Mouse (Mus musculus) lung, adult 2 months (tissue): ENCODE measurements around the gene Mcm10. TPM values are rescaled to one million over a fixed set of nuclear protein-coding genes. Genes with fewer than 3 reads are reported as not detected.

ENCODE experiments used
- DNase-seq: peaks from one replicate; pipeline ENCODE4 v3.0.0; 2022
- H3K4me1 ChIP-seq: fragments of 200-500 bp; 2 replicates; pipeline ENCODE4 v1.6.1; 2011; ENCODE audit warnings: low read length; ENCODE audit not compliant: control insufficient read depth, insufficient read depth
- H3K4me3 ChIP-seq: fragments of 200-500 bp; replicated peaks from 2 replicates; pipeline ENCODE3; 2011; ENCODE audit warnings: low read depth, mild to moderate bottlenecking, control low read depth, low read length; ENCODE audit errors: extremely low read depth
- CTCF ChIP-seq: fragments of 200-500 bp; IDR thresholded peaks from 2 replicates; pipeline ENCODE4 v1.5.1; 2011; ENCODE audit warnings: mild to moderate bottlenecking, low read length, control low read depth; ENCODE audit not compliant: insufficient read depth
- POLR2A ChIP-seq: fragments of 200-500 bp; IDR thresholded peaks from 2 replicates; pipeline ENCODE4 v1.6.1; 2011; ENCODE audit warnings: low read depth, mild to moderate bottlenecking, control low read depth, low read length, borderline replicate concordance; ENCODE audit errors: extremely low read depth
- WGBS: fragments of 180-500 bp; shearing (Covaris S2); methylation state at CpG from one replicate; pipeline ENCODE4 v1.1.7; 2018; 5-methylcytosine and 5-hydroxymethylcytosine counted together
- polyA plus RNA-seq: library from polyadenylated mRNA; depleted of rRNA; stranded (reverse); fragments of >200 nt; gene quantifications from 2 replicates; pipeline ENCODE4 v1.2.3, GENCODE M21; 2012

Mcm10 gene
- polyA plus RNA-seq, 1 experiment = 1.2 TPM

- Histone ChIP-seq H3K4me1 (no peaks in the 10 kb centered on the region), H3K4me3 (no peak overlapping the region)
- WGBS = 79% methylated on average over 11 of the region's 11 CpGs
- no peak for DNase-seq
- no peak for TF ChIP-seq CTCF
- TF ChIP-seq POLR2A = no peak
These were observed 30.3 kb upstream of the Mcm10 start for GRCm38 (mm10) chr2:5042616-5043475.

- TF ChIP-seq CTCF = no peak
- TF ChIP-seq POLR2A = no peak
- Histone ChIP-seq H3K4me1 (no peaks in the 10 kb centered on the region), H3K4me3 (no peak overlapping the region)
- no peak for DNase-seq
- WGBS = 51% methylated on average over 5 of the region's 5 CpGs
These were observed 29.3 kb upstream of the Mcm10 start for GRCm38 (mm10) chr2:5041854-5042253.

- 88% methylated on average over 12 of the region's 12 CpGs for WGBS
- no peak for TF ChIP-seq CTCF
- TF ChIP-seq POLR2A = no peak
- no peak for DNase-seq
- no peaks in the 10 kb centered on the region for H3K4me1 ChIP-seq
- H3K4me3 ChIP-seq = no peak overlapping the region
These were observed 27.9 kb upstream of the Mcm10 start for GRCm38 (mm10) chr2:5040281-5041161.

GRCm38 (mm10) chr2:5039350-5040170 lies 27.0 kb upstream of the Mcm10 start:
- Histone ChIP-seq H3K4me1 (no peaks in the 10 kb centered on the region), H3K4me3 (no peak overlapping the region)
- no peak for DNase-seq
- WGBS = 65% methylated on average over 13 of the region's 13 CpGs
- no peak for TF ChIP-seq POLR2A
- no peak for TF ChIP-seq CTCF

DNA sequence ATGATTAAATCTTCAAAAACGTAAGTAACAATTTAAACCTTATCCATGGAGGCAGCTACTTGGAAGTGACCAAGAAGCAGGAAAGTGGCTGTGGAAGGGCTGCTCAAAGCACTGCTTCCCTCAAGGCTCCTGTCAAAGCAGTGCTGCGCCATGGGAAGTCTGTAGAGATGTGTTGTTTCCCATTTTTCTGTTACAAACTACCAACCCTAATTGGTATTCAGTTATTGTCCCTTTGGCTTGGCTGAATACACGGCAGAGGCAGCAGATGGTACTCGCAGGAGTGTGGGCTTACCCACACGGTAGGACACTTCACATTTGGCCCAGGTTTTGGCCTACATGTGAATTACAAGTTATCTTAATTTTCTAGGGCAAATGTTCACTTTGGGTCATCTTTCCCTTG lies 25.7 kb upstream of the Mcm10 start:
- TF ChIP-seq CTCF (no peak), POLR2A (no peak)
- DNase-seq = no peak
- no peak overlapping the region for H3K4me3 ChIP-seq
- no peaks in the 10 kb centered on the region for H3K4me1 ChIP-seq
- 91% methylated on average over 5 of the region's 5 CpGs for WGBS

DNA sequence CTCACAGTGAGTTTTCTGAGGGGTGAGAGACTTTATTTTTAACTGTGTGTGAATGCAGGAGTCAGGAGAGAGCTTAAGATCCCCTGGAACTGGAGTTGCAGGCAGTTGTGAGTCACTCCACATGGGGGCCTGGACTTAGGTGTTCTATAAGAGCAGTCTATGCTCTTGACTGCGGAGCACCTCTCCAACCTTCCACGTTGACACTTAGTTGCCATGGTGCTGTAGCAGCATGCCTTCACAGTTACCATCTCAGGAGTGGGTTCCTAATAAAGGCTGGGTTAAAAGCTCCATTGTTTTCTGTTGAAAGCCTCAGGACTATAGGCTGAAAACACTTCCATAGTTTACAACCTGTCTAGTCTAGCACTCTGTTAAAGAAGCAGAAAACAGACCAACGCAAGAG lies 24.8 kb upstream of the Mcm10 start:
- 67% methylated on average over 3 of the region's 3 CpGs for WGBS
- TF ChIP-seq CTCF (no peak), POLR2A (no peak)
- no peak overlapping the region for H3K4me3 ChIP-seq
- H3K4me1 ChIP-seq = no peaks in the 10 kb centered on the region
- DNase-seq = peak; percentile 46

DNA sequence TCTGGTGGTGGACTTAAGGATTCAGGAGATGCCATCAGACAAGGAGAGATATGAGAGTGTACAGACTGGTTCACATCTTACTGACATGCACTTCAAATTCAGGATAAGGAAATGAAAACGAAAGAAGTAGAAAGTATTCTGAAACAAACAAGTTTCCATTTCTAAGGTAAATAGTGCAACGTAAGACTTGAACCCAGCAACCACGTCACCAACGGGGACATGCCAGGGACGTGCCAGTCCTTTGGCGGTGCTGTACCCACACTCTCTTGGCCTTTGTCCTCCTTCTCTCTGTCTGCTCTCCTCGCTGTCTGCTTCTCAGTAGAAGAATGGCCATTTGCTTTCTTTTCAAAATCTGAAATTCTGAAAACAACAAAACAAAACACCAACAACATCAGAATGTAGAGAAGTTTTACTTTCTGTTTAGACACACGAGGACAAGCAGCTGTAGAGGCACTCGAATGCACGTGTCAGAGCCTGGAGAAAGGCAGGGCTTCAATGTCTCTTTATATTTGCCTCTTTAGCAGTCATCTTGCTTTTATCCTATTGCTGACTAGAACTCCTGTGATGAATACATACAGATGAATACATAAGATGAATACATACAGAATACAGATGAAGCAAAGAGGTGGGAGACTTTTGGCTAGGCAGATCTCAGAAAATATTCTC lies 24.0 kb upstream of the Mcm10 start:
- DNase-seq = no peak
- WGBS = 59% methylated on average over 10 of the region's 10 CpGs
- Histone ChIP-seq H3K4me1 (no peaks in the 10 kb centered on the region), H3K4me3 (no peak overlapping the region)
- TF ChIP-seq CTCF = no peak
- no peak for TF ChIP-seq POLR2A

- no peak for DNase-seq
- no peak overlapping the region for H3K4me3 ChIP-seq
- no peaks in the 10 kb centered on the region for H3K4me1 ChIP-seq
- no peak for TF ChIP-seq CTCF
- TF ChIP-seq POLR2A = no peak
- WGBS = 82% methylated on average over 9 of the region's 9 CpGs
These were observed 22.6 kb upstream of the Mcm10 start for GRCm38 (mm10) chr2:5035241-5035640.

DNA sequence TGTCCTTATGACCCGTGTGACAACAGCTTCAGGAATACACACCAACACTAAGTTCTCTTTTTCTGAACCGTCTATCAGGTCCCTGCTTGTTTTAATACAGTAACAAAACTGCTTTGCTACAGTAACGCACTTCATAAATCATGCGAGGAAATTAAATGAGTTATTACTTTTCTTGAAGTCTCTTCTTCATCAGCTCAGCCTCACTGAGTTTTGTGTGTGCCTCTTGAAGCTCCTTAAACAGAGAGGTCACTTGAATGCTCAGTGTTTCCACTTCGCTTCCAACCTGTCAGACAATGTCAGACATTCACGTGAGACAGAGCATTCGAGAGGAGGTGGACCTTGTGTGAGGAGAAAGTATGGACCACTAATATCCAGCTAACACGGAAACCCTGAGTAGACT lies 22.2 kb upstream of the Mcm10 start:
- 69% methylated on average over 8 of the region's 8 CpGs for WGBS
- Histone ChIP-seq H3K4me1 (no peaks in the 10 kb centered on the region), H3K4me3 (no peak overlapping the region)
- DNase-seq = no peak
- TF ChIP-seq POLR2A (no peak), CTCF (no peak)
